Mouse (Mus musculus) kidney, adult 18-20 months (tissue): ENCODE data around the gene Isyna1.

Experiments used
- DNase-seq: peaks from one replicate; pipeline ENCODE4 v3.0.0; 2021

Gene Isyna1

DNA sequence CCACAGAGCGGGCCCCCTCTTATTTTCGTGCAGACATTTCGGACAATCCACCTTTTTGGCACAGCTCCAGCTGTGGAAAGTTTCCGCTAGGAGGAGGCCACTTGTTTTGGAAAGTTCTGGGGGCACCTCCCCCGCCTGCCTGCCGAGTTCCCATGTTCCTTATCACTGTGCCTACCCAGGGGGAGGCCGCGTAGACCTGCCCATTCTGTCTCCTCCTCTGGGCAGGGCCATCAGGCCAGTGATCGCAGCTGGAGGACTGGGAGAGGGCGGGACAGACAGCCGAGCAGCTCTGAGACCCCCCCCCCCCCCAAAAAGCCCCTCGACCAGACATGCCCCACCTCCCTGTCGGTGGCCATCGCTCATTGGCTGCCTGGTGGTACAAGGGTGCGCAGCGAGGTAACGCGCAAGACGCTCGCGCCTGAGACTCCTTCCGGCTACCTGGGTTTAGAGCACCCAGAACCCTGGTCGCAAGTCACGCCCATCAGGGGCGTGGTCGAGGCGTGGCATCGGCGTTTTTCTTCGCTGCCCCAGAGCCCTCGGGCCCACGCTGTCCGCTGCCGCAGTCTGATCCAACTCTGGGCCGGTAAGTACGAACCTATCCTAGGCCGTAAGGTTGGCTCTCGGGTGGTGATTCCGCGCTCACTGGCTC, at the start of gene Isyna1:
Isyna1 (plus strand) TSS at position 413 of the 649 bp plus-strand sequence.
- peak; percentile 89 for DNase-seq

DNA sequence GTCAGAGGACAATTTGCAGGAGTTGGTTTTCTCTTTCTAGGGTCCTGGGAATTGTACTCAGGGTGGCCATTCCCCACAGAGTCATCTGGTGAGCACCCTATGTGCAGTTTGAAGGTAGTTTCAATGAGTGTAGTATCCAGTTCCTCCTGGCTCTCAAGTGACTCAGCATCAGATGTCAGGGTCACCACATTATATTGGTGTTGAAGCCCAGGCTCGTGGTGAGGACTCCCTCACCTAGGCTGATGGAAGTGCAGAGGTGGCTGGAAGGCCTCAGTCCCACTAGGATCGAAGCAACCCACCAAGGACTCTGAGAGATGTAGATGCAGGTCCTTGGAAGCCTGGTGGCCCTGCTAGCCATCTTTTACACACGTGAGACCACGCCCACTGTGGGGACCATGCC, 47.8 kb upstream of the Isyna1 start:
- no peak for DNase-seq

DNA sequence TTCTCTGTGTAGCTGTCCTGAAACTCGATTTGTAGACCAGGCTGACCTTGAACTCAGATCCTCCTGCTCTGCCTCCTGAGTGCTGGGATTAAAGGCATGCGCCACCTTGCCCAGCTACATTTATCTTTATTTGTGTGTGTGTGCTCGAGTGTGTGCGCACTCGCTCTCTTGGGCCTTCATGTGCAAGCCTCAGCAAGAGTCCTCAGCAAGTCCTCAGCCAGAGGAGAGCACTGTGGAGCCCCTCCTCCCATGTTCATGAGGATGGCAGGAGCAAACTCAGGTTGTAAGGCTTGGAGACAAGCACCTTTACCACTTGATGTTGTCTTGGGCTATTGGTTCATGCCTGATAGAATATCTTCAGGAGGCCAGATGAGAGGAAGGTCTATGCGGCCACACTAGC, 46.4 kb upstream of the Isyna1 start:
- DNase-seq = no peak

DNA sequence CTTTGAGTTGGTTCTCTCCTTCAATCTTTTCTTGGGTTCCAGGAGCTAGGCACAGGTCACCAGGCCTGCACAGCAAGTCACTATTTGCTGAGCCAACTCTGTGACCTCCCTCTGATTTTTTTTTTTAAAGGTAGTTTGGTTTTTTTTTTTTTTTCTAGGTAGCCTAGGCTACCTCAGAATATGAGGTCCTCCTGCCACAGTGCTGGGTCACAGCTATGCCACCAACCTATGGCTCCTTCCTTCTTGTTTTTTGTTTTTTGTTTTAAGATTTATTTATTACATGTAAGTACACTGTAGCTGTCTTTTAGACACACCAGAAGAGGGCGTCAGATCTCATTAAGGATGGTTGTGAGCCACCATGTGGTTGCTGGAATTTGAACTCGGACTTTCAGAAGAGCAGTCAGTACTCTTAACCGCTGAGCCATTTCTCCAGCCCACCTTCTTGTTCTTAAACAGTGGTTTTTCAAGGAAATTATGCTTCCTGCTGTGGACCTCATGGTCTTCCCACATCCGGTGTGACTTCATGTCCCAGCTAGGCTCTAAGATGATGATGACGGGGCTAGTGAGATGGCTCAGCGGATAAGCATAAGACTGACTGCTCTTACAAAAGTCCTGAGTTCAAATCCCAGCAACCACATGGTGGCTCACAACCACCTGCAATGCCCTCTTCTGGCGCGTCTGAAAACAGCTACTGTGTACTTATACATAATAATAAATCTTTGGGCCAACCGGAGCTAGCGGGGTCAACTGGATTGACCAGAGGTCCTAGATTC, 44.6 kb upstream of the Isyna1 start:
- DNase-seq = no peak

DNA sequence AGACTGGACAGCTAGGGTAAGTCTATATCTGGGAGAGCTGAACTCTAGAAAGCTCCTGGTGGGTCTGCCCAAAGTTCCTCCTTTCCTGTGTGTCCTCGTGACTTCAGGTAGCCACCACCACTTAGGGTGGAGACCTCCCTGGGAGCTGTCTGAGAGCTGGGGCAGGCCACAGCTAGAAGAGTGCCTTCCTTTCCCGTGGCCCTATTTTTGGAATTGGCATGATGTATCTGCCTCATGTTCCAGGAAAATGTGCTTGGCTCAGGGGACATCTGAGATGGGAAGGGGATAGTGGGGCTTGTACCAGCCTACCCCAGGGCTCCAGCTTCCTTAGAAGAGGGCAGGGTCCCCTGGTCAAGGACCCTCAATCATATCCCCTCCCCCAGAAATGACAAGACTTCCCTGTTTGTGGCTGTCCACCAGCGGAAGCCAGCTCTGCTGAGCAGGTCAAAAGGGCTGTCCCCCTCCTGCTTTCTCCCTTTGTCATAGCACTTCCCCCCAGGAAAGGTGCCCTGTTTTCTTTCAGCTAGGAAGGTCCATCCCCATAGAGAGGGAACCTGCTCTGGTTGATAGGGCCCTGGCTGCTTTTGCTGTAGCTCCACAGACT, 42.5 kb upstream of the Isyna1 start:
- no peak for DNase-seq

DNA sequence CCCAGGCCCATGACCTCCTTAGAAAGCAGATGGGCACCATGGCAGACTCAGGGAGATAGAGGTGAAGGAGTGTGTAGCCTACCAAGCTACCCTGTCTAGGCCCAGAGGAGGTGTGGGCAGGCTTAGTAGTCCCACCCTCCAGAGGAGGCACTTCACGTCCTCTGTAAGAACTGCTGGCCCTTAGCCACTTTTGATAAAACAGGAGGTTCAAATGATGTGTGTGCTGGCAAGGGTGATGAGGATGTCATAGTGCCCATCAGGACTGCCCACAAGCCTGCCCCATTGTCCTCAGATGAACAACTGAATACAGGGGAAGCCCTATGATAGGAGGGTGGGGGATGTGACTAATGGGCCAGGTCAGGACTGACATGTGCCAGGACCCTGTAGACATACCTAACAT, 41.3 kb upstream of the Isyna1 start:
- DNase-seq = no peak

DNA sequence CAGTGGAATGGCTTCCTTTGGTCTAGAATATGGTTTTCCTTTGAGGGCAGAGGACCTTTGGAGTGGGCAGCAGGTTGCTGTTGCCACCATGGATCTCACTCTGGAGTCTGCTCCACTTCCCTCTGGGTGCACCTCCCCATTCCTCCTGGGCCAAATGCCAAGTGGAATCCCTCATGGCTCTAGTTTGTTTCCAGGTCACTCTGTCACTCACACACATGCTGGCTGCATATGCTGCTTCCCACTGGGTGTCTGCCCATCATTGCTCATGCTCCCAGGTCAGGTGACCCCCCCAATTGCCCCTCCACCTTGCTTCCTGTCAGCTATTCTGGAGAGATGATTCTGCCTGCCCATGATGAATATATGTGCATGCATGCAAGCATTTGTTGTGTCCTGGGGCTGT, 40.4 kb upstream of the Isyna1 start:
- peak; percentile 59 for DNase-seq

DNA sequence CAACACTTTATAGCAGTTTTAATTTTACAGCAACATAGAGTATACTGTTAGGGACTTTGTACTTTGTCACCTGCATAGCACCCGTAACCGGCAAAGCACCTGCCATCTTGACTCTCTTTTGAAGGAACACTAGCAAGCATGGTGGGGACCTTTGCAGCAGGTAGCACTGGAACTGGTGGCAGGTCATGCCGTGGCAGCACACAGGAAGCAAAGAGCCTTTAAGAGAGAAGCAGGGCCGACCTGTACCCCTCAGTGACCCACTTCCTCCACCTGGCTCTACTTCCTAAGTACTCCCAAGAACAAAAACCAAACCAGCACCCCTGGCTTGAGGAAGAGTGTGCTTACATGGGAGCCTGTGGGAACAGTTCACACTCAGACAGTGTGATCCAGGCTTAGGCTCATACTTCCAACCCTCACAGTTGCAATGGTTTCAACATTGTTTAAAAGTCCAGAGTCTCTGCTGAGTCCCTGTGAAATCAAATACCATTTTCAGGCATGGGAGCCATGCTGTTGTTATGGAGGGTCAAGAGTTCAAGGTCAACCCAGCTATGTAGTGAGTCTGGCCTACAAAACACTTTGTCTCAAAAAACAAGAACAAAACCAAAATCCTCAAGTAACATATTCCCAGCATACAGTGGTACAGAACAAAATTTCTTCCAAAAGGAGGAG, 39.0 kb upstream of the Isyna1 start:
- DNase-seq = no peak

DNA sequence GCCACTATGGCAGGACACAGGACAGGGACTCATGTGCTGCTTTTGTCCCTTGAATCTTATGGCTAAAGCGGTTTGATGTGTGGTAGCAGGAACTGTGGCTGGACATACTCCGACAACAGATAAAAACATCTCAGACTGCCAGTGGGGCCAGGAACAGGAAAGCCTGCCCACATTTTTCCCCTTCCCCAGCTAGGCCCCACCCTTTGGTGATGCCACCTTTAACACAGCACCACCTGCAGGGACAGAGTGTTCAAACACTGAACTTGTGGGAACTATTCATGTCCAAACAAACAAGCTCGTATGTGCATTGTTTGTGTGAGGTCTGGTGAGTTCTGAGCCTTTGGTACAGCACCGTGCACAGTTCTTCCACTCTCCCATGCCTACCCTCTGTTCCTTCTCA, 35.8 kb upstream of the Isyna1 start:
- no peak for DNase-seq

DNA sequence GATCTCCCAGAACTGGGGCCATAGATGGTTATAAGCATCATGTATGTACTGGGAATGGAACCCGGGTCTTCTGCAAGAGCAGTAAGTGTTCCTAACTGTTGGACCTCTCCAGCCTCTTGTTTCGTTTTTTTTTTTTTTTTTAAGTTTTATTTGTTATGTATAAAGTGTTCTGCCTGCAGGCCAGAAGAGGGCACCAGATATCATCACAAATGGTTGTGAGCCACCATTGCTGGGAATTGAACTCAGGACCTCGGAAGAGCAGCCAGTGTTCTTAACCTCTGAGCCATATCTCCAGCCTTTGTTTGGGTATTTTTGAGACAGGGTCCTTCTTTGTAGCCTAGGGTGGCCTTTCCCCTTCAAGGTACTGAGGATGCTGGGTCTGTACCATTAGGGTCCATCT, 35.2 kb upstream of the Isyna1 start:
- DNase-seq = no peak

DNA sequence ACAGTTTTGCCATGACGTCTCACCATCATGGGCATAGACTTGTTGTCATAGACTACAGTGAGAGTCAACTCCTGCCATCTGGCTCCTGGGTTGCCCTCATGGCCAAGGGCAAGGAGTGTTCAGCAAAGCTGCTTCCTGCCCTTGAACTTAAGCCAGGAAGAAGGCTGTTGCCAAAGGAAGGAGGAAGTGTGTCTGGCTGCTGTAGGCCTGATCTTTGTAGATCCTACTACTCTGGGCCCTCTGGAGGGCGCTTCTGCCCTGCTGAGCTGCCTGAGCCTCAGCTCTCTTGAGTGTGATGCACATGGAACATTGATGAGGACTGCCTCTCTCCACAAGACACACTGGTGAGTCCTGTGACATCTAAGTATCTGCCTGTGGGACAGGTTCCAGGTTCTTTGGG, 34.1 kb upstream of the Isyna1 start:
- DNase-seq = peak; percentile 61

DNA sequence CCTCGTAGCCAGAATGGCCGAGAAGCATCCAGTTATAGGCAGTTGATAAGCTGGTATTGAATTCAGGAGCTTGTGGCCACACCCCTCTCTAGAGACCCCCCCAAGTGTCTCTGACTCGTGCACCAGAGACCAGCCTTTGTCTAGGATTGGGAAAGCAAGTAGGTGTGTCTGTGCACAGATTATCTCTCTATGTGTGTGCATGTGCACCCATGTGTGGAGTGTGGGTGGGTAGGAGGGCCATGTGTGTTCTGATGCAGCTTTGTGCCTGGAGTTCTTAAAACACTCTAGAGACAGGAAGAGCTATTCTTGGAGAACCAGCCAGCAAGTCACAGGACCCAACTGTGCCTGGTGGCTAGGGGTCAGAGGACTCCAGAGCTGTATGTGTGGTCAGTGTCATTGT, 33.6 kb upstream of the Isyna1 start:
- no peak for DNase-seq

DNA sequence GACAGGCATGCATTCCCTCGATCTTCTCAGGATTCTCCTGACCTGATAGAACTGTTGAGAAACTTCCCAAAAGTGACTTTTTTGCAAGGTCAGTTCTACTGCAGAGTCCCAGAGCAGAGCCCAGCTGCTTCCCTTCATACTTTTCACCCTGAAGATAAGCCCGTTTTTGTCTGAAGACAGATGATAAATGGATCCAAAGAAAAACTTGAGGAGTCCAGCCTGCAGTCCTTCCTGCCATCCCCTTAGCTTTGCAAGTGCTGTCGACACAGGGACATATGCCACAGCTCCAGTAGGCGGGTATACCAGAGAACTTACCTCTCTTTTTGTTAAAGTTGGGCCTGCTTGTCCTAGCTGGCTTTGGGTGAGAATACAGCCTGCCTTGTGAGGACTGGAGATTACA, 32.8 kb upstream of the Isyna1 start:
- no peak for DNase-seq

DNA sequence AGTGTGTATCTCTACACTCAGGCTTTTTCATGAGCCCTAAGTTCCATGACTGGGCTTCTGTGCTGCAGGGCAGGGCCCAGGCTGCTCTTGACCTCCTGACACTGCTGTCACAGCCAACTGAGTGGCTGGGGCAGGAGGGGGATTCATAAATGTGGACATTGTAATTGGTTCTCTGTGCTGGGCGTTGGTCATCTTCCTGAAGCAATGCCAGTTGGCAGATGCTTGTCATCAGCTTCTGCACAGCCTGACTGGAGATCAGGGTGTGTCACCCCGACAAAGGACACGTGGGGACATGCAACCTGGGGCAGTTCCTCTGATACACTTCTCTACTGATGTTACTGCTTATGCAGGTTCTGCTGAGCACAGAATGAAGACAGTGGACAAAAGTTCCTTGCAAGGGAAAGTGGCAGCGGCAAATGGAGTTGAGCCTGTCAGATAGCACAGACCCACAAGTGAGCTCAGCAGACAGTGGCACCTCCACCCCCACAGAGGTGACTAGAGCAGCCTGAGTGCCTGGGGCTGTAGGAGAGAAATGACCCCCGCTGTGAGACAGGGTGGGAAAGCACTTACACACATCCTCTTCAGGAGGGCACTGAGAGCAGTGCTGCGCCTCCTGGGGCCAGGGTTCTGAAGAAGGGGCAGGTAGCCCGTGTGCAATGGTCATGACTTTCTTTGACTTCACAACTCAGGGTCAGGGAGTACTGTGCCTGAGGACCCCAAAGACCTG, 32.2 kb upstream of the Isyna1 start:
- DNase-seq = no peak

DNA sequence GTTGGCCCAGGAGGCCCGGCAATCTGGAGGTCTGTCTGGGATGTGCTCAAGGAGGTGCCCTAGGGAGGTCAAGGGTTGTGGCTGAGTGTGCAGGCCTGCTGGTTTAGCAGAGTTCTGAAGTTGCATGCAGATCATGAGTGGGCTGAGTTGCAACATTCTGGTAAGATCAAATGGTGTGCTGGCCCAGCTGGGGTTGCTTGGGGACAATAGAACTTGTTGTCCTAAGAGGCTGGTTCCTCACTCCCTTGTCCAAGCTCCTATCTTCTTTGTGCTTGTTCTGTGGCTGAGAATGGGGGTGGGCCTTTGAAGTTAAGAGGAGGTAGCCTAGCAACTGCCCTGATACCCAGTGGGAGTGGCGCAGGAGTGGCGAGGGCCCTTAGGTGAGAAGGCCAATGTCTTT, 31.4 kb upstream of the Isyna1 start:
- no peak for DNase-seq

DNA sequence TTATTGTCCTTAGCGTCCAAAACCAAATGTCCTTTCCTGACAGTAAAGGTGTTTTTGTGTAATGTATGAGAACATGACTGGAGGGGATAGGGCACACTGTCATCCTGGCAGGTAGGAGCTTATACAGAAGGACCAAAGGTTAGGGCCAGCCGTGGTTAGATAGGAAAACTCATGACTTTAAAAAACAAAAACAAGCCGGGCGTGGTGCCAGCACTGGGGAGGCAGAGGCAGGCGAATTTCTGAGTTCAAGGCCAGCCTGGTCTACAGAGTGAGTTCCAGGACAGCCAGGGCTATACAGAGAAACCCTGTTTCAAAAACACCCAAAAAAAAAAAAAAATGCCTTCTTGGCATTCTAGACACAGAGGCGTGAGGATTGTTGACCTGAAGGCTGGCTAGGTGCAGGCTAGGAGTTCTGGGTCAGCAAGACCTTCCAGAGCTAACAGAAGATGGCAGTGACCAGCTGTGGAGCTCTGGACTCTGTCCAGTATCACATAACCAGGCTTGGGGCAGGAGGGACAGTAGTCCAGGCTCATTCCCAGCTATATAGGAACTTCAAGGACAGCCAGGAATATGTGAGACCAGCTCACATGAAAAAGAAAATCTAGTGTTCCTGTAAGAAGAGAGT, 30.3 kb upstream of the Isyna1 start:
- DNase-seq = no peak

DNA sequence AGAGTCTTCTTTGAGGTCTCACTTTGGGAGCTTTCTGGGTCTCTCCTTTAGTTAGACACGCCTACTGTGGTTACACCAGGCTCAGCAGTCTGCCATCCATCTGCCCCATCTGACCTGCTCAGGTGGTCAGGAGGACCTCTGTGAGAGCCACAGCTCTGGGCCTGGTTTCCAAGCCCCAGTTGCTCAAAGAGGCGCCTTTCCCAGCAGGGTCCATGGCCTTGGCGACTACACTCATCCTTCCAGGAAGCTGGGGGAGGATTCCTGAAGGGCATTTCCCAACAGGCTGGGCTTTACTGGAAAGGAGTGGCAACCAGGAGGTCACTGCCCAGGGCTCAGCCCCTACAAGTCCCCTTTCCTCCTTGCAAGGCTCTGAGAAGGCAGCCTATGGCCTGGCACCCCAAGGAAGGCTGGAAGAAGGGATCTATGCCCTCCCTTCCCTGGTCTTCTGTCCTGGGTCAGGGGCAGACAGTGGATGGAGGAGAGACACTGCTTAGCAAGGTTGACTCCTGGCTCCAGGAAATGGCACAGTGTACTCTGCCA, 29.4 kb upstream of the Isyna1 start:
- DNase-seq = no peak

DNA sequence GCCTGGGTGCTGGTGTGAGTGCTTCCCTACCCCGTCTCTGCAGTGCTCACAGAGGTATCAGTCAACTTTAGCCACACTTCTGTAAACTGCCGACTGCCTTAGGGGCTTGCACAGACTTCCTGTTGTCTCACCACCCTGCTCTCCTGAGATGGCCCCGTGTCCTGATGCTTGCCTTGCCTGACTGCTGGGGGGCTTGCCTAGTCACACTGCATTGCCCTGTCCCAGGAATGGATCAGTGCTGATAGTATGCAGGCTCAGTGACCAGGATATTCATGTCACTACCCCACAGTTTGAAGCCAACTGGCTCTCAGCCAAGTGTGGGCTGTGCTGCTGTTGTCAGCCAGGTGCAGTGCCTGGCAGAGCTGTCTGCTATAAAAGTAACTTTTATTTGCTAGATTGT, 28.6 kb upstream of the Isyna1 start:
- DNase-seq = peak; percentile 62

DNA sequence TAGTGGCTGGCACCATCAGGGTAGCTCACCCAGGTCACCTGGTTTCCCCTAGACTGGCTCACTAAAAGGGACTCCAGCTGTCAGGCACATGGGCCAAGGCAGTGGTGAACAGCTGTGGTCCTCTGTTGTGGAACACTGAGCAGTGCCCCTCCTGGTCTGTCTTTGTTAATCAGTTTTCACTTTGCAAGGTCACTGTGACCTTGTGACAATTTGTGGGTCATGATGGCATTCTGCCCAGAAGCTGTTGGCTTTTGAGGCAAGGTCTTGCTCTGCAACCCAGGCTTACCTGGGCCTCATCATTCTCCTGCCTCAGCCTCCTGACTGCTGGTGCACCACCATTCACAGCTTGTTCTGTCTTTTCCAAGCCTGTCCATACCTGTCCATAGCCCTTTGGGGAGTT, 23.8 kb upstream of the Isyna1 start:
- no peak for DNase-seq

DNA sequence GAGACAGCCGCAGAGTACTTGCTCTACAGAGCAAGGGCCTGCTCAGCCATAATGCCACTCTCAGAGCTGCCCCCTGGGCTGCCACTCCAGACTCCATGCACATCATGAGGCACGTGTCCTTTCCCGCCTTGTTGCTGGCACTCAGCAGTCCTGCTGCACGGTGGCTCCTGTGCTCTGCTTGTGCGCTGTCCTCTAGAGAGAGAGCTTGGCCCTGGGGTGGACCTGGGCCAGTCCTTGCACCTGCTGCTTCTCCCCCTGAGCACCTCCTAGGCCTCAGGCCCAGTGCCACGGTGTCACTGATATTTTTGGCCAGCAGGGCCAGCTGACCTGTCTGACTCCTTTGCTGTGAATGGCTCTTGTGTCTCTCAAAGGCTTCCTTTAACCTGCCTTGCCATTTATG, 23.2 kb upstream of the Isyna1 start:
- DNase-seq = no peak

DNA sequence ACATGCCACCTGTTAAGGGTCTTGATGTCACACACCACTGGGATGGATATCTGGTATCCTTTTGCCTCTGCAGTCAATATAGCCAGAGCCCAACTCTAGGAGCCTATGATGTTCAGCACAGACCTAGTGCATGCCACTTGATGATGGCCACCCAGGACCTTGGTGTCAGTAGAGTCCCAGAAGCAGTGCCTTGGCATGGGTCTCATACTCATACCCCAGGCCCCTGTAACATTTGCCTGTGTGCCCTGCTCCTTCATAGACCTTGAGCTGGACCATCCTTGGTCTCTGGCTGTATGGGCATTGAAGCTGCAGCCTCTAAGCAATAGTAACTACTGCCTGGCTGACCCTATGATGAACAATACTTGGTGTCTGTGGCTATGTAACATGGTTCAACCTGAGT, 19.9 kb upstream of the Isyna1 start:
- DNase-seq = no peak

DNA sequence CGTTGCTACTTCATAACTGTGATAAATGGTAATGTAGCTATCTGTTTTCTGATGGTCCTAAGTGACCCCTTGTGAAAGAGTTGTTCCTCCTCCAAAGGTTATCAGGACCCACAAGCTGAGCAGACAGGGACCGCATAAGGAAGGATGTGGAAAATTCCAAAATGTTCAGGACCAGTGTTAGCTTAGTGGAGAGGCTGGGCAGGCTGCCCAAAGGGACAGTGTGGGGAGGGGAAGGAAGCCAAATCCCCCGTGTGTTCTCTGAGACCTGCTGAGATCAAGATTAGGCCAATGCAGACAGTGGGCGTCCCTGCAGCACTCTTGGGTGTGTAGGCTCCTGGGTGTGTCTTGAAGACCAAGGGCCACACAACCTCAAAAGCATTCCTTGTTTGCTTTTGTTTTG, 19.3 kb upstream of the Isyna1 start:
- DNase-seq = peak; percentile 77
